Mouse (Mus musculus) Patski (cell line): ENCODE measurements at regions not wholly inside any gene's neighbourhood (a gene's known extent, or its start where the extent isn't known, plus 50 kb on each side); places are given as distances from the start of the nearest gene placed in this dataset.
A peak's percentile ranks its signal among the peaks of the same experiment; 100 is the strongest.

Experiments
- ATAC-seq: fragments of 100-300 bp; one replicate; pipeline ENCODE4 v1.8.0; 2021
- CTCF ChIA-PET: fragments of 350-600 bp; sonication (Branson Sonifier 250); formaldehyde crosslinking; loops from one replicate; lab custom pipeline; 2022; ENCODE audit warnings: inconsistent platforms; lab: Charles Lee
- POLR2A ChIA-PET: fragments of 350-600 bp; sonication (Branson Sonifier 250); formaldehyde crosslinking; loops from one replicate; lab custom pipeline; 2022; ENCODE audit warnings: antibody characterized with exemption, inconsistent platforms; lab: Charles Lee
- DNase-seq: peaks from one replicate; pipeline ENCODE4 v3.0.0-alpha.2; 2011; ENCODE audit warnings: low read depth, low spot score
- H3K27me3 ChIP-seq: fragments of 371-371 bp; one replicate; pipeline ENCODE4 v1.5.1; 2021
- CTCF ChIP-seq: fragments of 100-300 bp; IDR thresholded peaks from one replicate; pipeline ENCODE4 v1.5.1; 2021
- in situ Hi-C: fragments of 300-500 bp; cut with MboI; formaldehyde crosslinking; loops from 3 replicates; pipeline ENCODE4 v1.11.1; 2018; ENCODE audit warnings: low pct_unique_long_range_greater_than_20kb, mixed read lengths

- in situ Hi-C loops = no loop called here
- no peak for ATAC-seq
- peak; percentile 36 for TF ChIP-seq CTCF
Measured at GRCm38 (mm10) chr10:126122504-126122903, 156.5 kb downstream of the Lrig3 start.

GRCm38 (mm10) chr10:126133188-126133587 lies 167.2 kb downstream of the Lrig3 start:
- ATAC-seq (no peak), DNase-seq (no peak)
- in situ Hi-C loops = no loop called here
- ChIA-PET CTCF (no interaction called here), POLR2A (no interaction called here)
- no peaks in the 10 kb centered on the region for H3K27me3 ChIP-seq
- no peak for TF ChIP-seq CTCF

More at GRCm38 (mm10) chr10:126122504-126122903, 156.5 kb downstream of the Lrig3 start:
- ChIA-PET CTCF (interaction anchor here (0.7 to 1.9 kb wide), 3 partner anchors 34 to 38 kb away, joined by 3 to 4 read pairs (median 3); no protein-coding TSS in a partner anchor), POLR2A (no interaction called here)
- H3K27me3 ChIP-seq = peaks cover 5% of the 10 kb centered on the region
- no peak for DNase-seq

GRCm38 (mm10) chr10:126133957-126134356 lies 168.0 kb downstream of the Lrig3 start:
- no peak for ATAC-seq
- ChIA-PET CTCF (interaction anchor here (0.9 kb wide), 1 partner anchor 8 kb away, joined by 4 read pairs; no protein-coding TSS in a partner anchor), POLR2A (no interaction called here)
- in situ Hi-C loops = no loop called here
- TF ChIP-seq CTCF = no peak
- H3K27me3 ChIP-seq = no peaks in the 10 kb centered on the region
- no peak for DNase-seq

DNA sequence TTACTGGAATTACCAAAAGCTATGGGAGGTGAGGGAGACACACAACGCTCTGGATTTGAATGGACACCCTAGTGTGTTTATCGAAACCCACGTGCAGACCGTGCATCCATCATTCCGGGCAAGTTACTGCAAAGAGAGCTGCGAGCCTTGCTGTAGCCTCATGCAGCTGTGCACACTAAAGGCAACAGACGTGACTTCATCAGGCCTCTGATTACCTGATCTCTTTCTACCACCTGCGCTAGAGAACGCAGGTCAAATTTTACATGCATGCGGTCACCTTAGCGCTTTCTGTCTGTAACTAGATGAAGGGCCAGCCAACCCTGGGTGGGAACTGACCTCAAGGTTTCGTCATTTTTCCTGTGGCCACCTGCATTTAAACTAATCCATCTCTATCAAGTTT lies 172.6 kb downstream of the Lrig3 start:
- in situ Hi-C loops = no loop called here
- TF ChIP-seq CTCF = no peak
- CTCF ChIA-PET = no interaction called here
- peaks cover 8% of the 10 kb centered on the region for H3K27me3 ChIP-seq
- DNase-seq = no peak
- POLR2A ChIA-PET = no interaction called here
- no peak for ATAC-seq

DNA sequence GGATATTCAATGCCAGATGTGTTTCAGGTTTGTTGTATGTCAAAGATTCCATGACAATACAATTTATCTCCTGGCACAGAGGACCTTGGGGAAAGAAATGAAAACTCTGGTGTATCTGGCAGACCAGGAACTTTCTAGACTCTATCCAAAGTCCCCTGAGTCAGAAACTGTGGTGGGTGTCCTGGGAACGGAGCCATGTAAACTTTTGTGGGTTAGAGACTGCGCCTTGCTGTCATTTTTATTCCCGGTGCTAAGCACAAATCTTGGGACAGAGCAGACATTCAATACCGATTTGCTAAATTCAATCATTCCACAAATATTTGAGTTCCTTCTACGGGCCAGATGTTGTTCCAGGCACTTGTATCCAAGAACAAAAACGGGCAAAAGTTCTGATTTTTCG lies 175.6 kb downstream of the Lrig3 start:
- ChIA-PET POLR2A (interaction anchor here (0.6 kb wide), 1 partner anchor 37 kb away, joined by 3 read pairs; no protein-coding TSS in a partner anchor), CTCF (interaction anchor here (1.0 kb wide), 1 partner anchor 29 kb away, joined by 3 read pairs; no protein-coding TSS in a partner anchor)
- ATAC-seq (no peak), DNase-seq (no peak)
- peaks cover 13% of the 10 kb centered on the region for H3K27me3 ChIP-seq
- in situ Hi-C loops = no loop called here
- TF ChIP-seq CTCF = no peak

DNA sequence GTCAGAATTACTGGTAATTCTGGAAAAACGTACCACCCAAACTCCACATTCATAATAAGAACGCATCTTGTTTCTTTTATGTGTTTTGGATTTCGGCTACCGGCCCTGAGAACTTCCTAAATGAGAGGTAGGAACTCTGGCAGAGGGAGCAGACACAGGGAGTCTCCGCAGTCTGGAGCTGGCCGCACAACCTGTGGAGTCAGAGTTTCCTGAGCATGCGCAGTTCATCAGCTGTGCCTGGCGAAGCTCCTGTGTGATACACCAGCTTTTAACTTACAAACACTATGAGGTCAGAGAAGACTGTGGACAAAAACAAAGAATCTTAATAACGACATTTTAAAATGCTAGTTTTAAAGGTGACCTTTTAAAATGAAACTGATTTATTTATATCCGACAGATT lies 177.9 kb downstream of the Lrig3 start:
- CTCF ChIA-PET = no interaction called here
- no peak for DNase-seq
- peaks cover 13% of the 10 kb centered on the region for H3K27me3 ChIP-seq
- TF ChIP-seq CTCF = no peak
- no peak for ATAC-seq
- in situ Hi-C loops = no loop called here
- POLR2A ChIA-PET = no interaction called here

DNA sequence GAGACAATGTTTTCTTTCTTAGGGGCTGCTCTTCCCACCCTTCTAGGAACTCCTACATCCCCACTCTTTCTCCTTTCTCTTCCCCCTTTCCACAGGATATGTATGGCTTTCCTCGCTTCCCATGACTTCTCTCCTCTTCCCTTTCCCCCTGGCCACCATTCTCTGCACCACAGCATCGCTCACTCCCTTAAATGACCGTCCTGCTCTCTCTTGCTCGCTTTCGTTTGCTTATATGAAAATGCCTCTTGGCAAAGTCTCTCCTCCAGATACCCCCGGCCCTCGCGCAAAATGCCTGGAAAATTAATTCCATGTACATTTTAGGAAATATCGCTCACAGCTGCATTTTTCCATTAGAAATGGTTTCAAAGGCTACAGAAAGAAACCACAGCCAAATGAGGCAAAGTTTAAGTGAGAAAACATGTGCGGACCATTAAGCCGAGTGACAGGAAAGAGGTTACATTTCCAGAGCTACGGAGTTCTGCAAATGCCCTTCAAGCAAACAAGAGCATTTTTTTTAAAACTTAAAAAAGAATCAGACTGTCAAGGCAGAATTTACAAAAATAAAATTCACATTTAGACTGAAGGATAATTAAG lies 178.7 kb downstream of the Lrig3 start:
- no peak for DNase-seq
- CTCF ChIA-PET = no interaction called here
- in situ Hi-C loops = no loop called here
- TF ChIP-seq CTCF = no peak
- H3K27me3 ChIP-seq = peaks cover 13% of the 10 kb centered on the region
- POLR2A ChIA-PET = no interaction called here
- ATAC-seq = no peak

DNA sequence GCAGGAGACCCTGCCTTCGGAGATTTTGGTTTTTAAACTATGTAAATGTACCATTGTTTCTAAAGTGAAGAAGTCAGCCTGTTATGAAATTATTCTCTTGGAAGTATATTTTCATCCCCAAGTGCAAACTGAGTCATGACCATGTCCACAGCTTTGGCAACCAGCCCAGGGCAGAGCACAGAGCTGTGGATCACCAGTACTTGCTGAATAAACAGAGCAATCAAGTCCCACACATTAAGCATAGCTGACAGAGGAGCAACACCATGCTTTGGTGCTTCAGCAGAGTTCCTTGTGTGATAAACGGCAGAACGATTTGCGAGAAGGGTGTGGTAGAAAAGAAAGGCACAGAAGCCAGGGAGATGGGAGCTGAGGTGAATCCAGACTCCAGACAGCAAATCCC lies 191.3 kb downstream of the Lrig3 start:
- DNase-seq (no peak), ATAC-seq (peak; percentile 62)
- ChIA-PET CTCF (no interaction called here), POLR2A (no interaction called here)
- in situ Hi-C loops = no loop called here
- no peak for TF ChIP-seq CTCF
- H3K27me3 ChIP-seq = no peaks in the 10 kb centered on the region

DNA sequence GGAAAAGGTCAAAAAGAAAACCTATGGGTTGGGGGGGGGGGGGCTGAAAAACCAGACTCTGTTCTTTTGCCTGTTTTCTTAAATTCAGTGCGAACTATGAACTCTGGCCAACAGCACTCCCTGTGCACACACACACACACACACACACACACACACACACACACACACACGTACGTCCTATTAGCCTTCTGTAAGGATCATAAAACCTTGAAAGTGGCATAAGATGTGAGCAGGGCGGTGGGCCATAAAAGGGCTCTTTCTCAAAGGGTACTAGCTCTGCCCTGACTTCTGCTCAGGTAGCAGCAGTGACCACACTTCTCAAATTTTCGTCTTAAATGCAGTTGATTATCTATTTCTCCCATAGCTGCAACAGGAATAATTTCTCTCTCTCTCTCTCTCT lies 199.2 kb downstream of the Lrig3 start:
- POLR2A ChIA-PET = no interaction called here
- peaks cover 7% of the 10 kb centered on the region for H3K27me3 ChIP-seq
- in situ Hi-C loops = no loop called here
- no peak for TF ChIP-seq CTCF
- CTCF ChIA-PET = no interaction called here
- ATAC-seq (no peak), DNase-seq (no peak)

DNA sequence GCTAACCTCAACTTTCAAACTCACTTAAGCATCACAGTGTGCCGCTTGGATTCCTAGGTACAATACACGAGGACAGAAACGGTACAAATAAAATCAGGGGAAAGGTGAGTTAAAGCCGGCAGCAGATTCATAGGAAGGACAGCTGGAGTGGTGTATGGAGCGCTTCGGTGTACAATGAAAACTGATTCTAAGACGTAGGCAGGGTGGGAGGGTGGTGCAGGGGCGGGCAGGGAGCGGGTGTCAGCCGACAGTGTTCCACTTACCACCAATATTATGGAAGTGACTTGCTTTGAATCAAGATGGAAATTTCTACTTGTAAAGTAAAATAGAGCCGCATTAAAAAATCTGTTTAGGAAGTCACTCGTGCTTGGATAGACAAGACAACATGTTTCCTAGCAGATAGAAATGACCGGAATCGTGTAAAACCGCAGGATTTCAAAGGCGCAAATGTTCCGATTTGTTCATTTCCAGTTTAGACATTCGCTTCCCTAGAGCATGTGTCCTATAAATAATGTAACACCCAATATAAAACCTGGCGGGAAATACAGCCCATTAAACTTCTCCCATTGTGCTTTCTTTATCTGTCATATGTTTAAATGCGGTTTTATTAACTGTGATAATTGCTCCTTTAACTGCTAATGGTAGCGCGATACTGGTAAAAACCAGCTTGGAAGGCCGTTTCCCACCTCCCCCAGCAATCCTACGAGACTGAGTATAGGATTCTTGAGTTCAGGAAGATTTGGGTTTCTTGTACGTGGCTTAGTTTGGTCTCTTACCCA lies 203.3 kb downstream of the Lrig3 start:
- DNase-seq = no peak
- TF ChIP-seq CTCF = no peak
- ATAC-seq = no peak
- peaks cover 7% of the 10 kb centered on the region for H3K27me3 ChIP-seq
- CTCF ChIA-PET = no interaction called here
- in situ Hi-C loops = no loop called here
- POLR2A ChIA-PET = no interaction called here

DNA sequence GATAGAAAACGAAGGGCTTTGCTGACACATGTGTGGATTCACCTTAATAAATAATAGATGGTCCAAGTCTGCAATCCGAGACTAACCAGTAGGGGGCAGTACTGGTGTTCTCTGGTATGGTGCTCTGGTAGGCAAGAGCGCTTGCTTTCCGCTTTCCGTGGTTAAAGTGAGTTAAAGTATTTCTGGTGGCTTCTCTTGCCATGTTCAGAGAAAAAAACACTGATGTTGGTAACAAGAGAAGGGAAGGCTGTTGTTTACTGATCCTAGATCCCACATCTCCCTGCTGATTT lies 203.9 kb downstream of the Lrig3 start:
- H3K27me3 ChIP-seq = peaks cover 7% of the 10 kb centered on the region
- peak; percentile 54 for TF ChIP-seq CTCF
- DNase-seq (no peak), ATAC-seq (no peak)
- POLR2A ChIA-PET = no interaction called here
- CTCF ChIA-PET = no interaction called here
- in situ Hi-C loops = loop anchor here (10.0 kb wide), 1 partner anchor 155 kb away; no protein-coding TSS in a partner anchor
